Mouse (Mus musculus) ES-Bruce4 (cell line): ENCODE data around the gene Thy1. TPM values are rescaled to one million over a fixed set of nuclear protein-coding genes. Genes with fewer than 3 reads are reported as not detected.
A peak's percentile ranks its signal among the peaks of the same experiment; 100 is the strongest.

ENCODE experiments used
- H3K27ac ChIP-seq: 2 replicates; pipeline ENCODE4 v1.5.1; 2012; ENCODE audit warnings: low read length, inconsistent platforms; ENCODE audit not compliant: insufficient read depth
- H3K27me3 ChIP-seq: 2 replicates; pipeline ENCODE4 v1.6.1; 2012; ENCODE audit warnings: mild to moderate bottlenecking, low read length, inconsistent platforms; ENCODE audit not compliant: control insufficient read depth, poor library complexity, insufficient read depth, severe bottlenecking
- H3K36me3 ChIP-seq: 2 replicates; pipeline ENCODE4 v1.6.1; 2012; ENCODE audit warnings: inconsistent platforms, mild to moderate bottlenecking, low read length, moderate library complexity; ENCODE audit not compliant: control insufficient read depth, poor library complexity, insufficient read depth, severe bottlenecking
- H3K4me1 ChIP-seq: one replicate; pipeline ENCODE4 v1.8.1; 2011; ENCODE audit warnings: low read length; ENCODE audit not compliant: control insufficient read depth, insufficient read depth
- H3K4me3 ChIP-seq: 2 replicates; pipeline ENCODE4 v1.5.1; 2011; ENCODE audit warnings: low read depth, mild to moderate bottlenecking, low read length
- H3K9ac ChIP-seq: 2 replicates; pipeline ENCODE4 v1.6.1; 2012; ENCODE audit warnings: low read depth, mild to moderate bottlenecking, inconsistent platforms; ENCODE audit not compliant: poor library complexity, severe bottlenecking
- H3K9me3 ChIP-seq: replicated peaks from 2 replicates; pipeline ENCODE4 v1.6.1; 2012; ENCODE audit warnings: mild to moderate bottlenecking, low read length, inconsistent platforms; ENCODE audit not compliant: control insufficient read depth, poor library complexity, insufficient read depth, severe bottlenecking
- CTCF ChIP-seq: IDR thresholded peaks from one replicate; pipeline ENCODE4 v1.8.1; 2011; ENCODE audit warnings: low read depth, low read length
- EP300 ChIP-seq: IDR thresholded peaks from 2 replicates; pipeline ENCODE4 v1.6.1; 2011; ENCODE audit warnings: low read depth, low read length; ENCODE audit not compliant: insufficient read depth
- POLR2A ChIP-seq: IDR thresholded peaks from one replicate; pipeline ENCODE4 v1.8.1; 2011; ENCODE audit warnings: low read length; ENCODE audit not compliant: insufficient read depth
- polyA plus RNA-seq: library from polyadenylated mRNA; stranded (reverse); fragments of >200 nt; gene quantifications from 2 replicates; pipeline ENCODE4 v1.2.4, GENCODE M21; 2011; ENCODE audit warnings: low read depth; ENCODE audit not compliant: missing spikeins, insufficient read depth, insufficient read length

Thy1 gene
- polyA plus RNA-seq, 1 experiment, result 15.4 TPM

DNA sequence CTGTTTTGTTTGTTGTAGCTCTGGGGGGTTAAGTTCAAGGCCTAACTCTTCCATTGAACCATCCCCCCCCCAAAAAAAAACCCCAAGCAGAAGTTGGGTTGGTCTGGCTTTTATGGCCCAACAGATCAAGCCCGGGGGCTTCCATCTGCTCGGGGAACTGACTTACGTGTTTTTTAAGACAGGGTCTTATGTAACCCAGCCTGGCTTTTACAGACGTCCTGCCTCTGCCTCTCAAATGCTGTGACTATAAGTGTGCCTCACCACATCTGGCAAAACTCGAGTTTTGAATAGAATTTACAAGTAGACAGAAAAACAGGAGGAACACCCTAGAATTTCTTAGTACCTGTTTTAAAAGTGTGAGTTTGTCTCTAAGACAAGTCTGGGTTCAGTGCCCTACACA, 38.4 kb downstream of the Thy1 start:
- TF ChIP-seq CTCF, result no peak
- TF ChIP-seq POLR2A, result no peak
- no peak for TF ChIP-seq EP300
- Histone ChIP-seq H3K4me1 (no peaks in the 10 kb centered on the region), H3K9ac (no peak overlapping the region), H3K9me3 (no peaks in the 10 kb centered on the region), H3K36me3 (no peaks in the 10 kb centered on the region), H3K4me3 (no peak overlapping the region), H3K27ac (no peak overlapping the region), H3K27me3 (no peaks in the 10 kb centered on the region)

DNA sequence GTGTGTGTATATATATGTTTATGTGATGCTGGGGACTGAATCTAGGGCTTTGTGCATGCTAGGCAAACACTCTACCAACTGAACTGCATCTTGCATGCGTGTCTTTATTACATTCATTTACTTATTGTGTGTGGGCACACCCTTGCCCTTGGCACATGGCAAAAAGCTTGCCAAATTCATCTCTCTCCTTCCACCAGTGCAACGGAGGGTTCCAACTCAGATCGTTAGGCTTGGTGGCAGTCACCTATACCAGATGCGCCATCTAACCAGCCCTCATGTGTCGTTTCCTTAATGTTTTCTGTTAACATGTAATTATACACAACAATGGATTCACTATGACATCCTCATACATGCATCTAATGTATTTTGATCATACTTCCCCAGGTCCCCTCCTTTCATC, 39.1 kb downstream of the Thy1 start:
- no peak for TF ChIP-seq POLR2A
- Histone ChIP-seq H3K27me3 (no peaks in the 10 kb centered on the region), H3K4me1 (no peaks in the 10 kb centered on the region), H3K9ac (no peak overlapping the region), H3K4me3 (no peak overlapping the region), H3K27ac (no peak overlapping the region), H3K36me3 (no peaks in the 10 kb centered on the region), H3K9me3 (no peaks in the 10 kb centered on the region)

DNA sequence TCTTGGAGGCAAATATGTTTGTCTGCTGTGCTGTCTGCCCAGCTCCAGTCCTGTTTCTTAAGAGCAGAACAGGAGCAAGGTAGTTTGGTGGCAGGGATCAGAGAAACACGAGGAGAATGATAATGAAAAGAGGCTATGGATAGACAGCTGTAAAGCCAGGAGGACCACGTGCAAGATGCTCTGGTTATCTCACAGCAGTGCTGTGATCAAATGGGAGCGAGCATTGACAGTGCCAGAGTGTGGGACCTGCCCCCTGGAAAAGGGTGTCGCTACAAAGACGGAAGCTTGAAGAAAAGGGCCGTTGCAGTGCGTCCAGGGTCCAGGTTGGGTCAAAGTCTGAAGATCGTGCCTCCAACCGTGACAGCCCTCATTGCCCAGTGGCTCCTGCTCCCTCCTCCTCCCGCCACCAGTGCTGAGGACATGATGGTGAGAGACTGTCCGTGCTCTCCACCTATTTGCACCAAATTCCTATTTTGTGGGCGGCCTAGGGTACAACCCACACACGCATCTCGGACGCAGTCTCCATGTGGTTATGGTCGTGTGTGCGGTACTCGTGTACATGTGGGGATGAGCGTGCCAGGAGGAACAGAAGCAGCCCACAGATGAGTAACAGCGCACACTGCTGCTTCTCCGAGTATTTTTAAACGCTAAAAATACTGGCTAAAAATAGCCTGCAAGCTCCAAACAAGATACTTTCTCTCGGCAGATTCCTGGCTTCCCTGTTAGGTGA, 40.4 kb downstream of the Thy1 start:
- no peaks in the 10 kb centered on the region for H3K36me3 ChIP-seq
- peak overlapping the region; percentile 38 for H3K4me3 ChIP-seq
- H3K27ac ChIP-seq, result no peak overlapping the region
- H3K4me1 ChIP-seq, result peaks cover 7% of the 10 kb centered on the region
- H3K27me3 ChIP-seq, result no peaks in the 10 kb centered on the region
- TF ChIP-seq EP300, result no peak
- TF ChIP-seq CTCF, result no peak
- peak overlapping the region; percentile 49 for H3K9ac ChIP-seq
- no peaks in the 10 kb centered on the region for H3K9me3 ChIP-seq

DNA sequence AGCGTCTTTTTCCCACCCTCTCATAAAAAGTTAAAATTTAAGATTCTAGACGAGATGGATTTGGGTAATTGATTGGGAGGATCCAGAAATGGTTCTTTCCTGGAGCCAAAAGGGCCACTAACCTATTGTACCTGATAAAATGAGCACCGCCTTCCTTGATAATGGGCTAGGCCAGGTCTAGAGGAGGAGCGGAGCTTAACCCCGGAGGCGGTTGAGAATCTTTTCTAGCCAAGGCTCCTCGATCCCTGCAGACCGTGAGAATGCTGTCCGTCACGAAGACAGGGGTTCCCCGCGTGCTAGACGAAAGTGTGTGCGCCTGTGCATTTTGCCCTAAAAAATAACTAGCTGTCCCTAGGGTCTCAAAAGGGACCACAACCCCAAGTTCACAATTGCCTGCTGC, 41.1 kb downstream of the Thy1 start:
- Histone ChIP-seq H3K27me3 (no peaks in the 10 kb centered on the region), H3K4me1 (peaks cover 7% of the 10 kb centered on the region), H3K36me3 (no peaks in the 10 kb centered on the region), H3K9me3 (no peaks in the 10 kb centered on the region), H3K27ac (no peak overlapping the region), H3K4me3 (peak overlapping the region; percentile 54), H3K9ac (peak overlapping the region; percentile 49)
- TF ChIP-seq EP300 (no peak), CTCF (no peak), POLR2A (no peak)

DNA sequence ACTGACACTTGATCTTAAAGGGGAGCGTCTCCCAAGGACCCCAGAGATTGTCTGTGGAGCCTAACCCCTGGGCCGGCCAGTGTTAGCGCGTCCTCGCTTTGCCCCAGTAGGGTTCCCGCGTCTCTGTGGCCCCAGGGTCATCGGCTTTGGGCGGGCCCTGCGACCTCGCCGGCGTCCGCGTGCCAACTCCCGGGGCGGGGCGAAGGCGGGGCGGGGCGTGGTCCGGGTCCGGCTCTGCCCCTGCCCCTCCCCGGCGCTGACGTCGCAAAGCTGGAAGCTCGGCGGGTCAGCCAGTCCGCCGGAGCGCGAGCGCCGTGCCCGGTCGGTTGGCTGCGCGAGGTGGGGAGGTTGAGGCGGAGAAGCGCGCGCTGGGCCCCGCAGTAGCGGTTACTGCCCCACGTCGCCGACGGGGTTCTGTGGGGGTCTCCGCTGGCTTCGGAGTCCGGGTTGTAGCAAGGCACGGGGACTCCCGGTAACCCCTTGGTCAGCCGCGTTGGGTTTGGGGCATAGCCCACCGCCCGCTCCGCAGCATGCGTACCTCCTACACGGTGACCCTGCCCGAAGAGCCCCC, 41.6 kb downstream of the Thy1 start:
- Histone ChIP-seq H3K4me3 (peak overlapping the region; percentile 54), H3K27ac (no peak overlapping the region), H3K36me3 (no peaks in the 10 kb centered on the region), H3K9ac (peak overlapping the region; percentile 54), H3K4me1 (peaks cover 7% of the 10 kb centered on the region), H3K27me3 (no peaks in the 10 kb centered on the region), H3K9me3 (no peaks in the 10 kb centered on the region)
- TF ChIP-seq POLR2A, result peak; percentile 40
- TF ChIP-seq CTCF, result no peak
- no peak for TF ChIP-seq EP300

DNA sequence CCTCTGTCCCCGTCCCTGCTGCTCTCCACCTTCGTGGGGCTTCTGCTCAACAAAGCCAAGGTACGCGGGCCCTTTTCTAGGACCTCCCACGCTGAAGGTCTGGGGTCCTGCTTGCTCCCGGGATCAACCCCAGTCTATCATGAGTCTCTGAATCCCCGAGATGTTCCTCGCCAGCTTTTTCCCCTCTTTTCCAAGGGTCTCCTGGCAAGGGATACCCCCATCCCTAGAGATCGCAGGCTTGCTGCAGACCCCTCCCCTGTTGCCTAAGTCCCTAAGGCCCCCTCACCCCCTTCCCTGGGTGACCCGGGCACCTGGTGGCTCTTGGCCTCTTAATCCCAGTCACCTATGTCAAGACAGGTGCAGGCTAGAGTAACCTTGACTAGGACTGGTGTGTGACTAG, 42.1 kb downstream of the Thy1 start:
- H3K9me3 ChIP-seq, result no peaks in the 10 kb centered on the region
- no peaks in the 10 kb centered on the region for H3K36me3 ChIP-seq
- no peaks in the 10 kb centered on the region for H3K27me3 ChIP-seq
- peak overlapping the region; percentile 44 for H3K4me3 ChIP-seq
- peak overlapping the region; percentile 54 for H3K9ac ChIP-seq
- peaks cover 7% of the 10 kb centered on the region for H3K4me1 ChIP-seq
- TF ChIP-seq POLR2A, result no peak
- H3K27ac ChIP-seq, result no peak overlapping the region
